Mouse (Mus musculus): ENCODE data around the gene Atp6v0d1.

- TF ChIP-seq CTCF (IDR thresholded peaks at IDR 0.05; ENCODE audit: low read depth): no peak
- TF ChIP-seq EP300 (IDR thresholded peaks at IDR 0.05; ENCODE audit: low read depth): no peak
Observed at GRCm38 (mm10) chr8:105508758-105509157, 57.1 kb downstream of the Atp6v0d1 start.
